Mouse (Mus musculus): ENCODE results near the gene Arsg. TPM values are rescaled to one million over a fixed set of nuclear protein-coding genes. Genes with fewer than 3 reads are reported as not detected.

Gene Arsg
- polyA plus RNA-seq, 1 experiment from 2014 or later, result 3.3 TPM

DNA sequence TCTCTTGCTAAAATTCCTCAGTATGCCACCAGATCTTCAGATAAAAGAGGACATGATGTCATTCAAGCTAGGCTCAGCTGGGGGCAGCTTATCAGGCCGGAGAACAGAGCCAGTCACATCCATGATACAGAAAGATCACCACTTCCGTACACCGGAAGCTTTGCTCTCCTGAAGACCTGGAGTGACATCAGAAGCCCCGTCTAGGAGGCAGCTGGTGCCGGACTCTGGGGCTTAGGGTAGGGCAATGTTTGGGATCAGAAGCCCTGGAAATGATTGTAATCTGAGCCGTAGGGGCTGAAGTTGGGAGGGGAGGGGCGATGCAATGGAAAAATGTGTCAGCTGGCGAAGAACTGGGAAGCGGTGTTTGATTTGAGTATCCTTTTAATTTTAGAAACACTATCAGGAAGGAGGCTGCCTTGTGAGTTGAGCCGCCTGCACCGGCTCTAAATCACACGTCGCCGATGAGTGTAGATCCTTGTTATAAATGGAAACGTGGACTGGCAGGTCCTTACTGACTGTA is 149.4 kb downstream of the Arsg start:
- no peaks in the 10 kb centered on the region for H3K36me3 ChIP-seq
- ATAC-seq, result peak; percentile 50; the same call in 1 of the 2 replicates
- H3K27ac ChIP-seq, result no peak overlapping the region
- 18% methylated on average over 15 of the region's 15 CpGs for WGBS
- no peaks in the 10 kb centered on the region for H3K27me3 ChIP-seq (replicated peaks)
- H3K4me2 ChIP-seq (replicated peaks), result peak overlapping the region; percentile 52
- peaks cover 7% of the 10 kb centered on the region; the same call in 1 of the 2 replicates for H3K4me1 ChIP-seq (replicated peaks)
- H3K9ac ChIP-seq, result peak overlapping the region; percentile 17; the same call in 1 of the 2 replicates
- no peaks in the 10 kb centered on the region for H3K9me3 ChIP-seq
- H3K4me3 ChIP-seq (replicated peaks), result peak overlapping the region; percentile 18; the same call in 1 of the 2 replicates

Other genes with a start within 250 kb of the Arsg start
- gene Rgs9, start 175.2 kb upstream of the Arsg start, polyA plus RNA-seq (2015; fragmentation: Nextera tagmentation; extraction: Ambion mirVana), result 3.6 and 4.2 TPM in 2 replicates
- 32.2 and 32.7 TPM in 2 replicates for gene Gna13, start 110.5 kb upstream of the Arsg start, polyA plus RNA-seq (2015; fragmentation: Nextera tagmentation; extraction: Ambion mirVana)
- gene 9930022D16Rik, start 59.5 kb upstream of the Arsg start, polyA plus RNA-seq (2015; fragmentation: Nextera tagmentation; extraction: Ambion mirVana), result not detected in 2 replicates
- 38.4 and 38.9 TPM in 2 replicates for gene Amz2, start 47.4 kb upstream of the Arsg start, polyA plus RNA-seq (2015; fragmentation: Nextera tagmentation; extraction: Ambion mirVana)
- gene Slc16a6, start 224 bp downstream of the Arsg start, polyA plus RNA-seq (2015; fragmentation: Nextera tagmentation; extraction: Ambion mirVana), result 15.4 and 16.6 TPM in 2 replicates
- gene Wipi1, start 138.6 kb downstream of the Arsg start, polyA plus RNA-seq (2015; fragmentation: Nextera tagmentation; extraction: Ambion mirVana), result 27.4 and 30.4 TPM in 2 replicates
- gene Prkar1a, start 176.0 kb downstream of the Arsg start, polyA plus RNA-seq (2015; fragmentation: Nextera tagmentation; extraction: Ambion mirVana), result 270 and 286 TPM in 2 replicates
- 2.2 and 2.3 TPM in 2 replicates for gene Fam20a, start 248.9 kb downstream of the Arsg start, polyA plus RNA-seq (2015; fragmentation: Nextera tagmentation; extraction: Ambion mirVana)